Mouse (Mus musculus) olfactory bulb, adult 2 months (tissue): Measurements from ENCODE around the gene Cyb561d2.

Experiments used
- CTCF ChIP-seq: fragments of 200-500 bp; IDR thresholded peaks from 2 replicates; pipeline ENCODE4 v1.5.1; 2012; ENCODE audit warnings: low read depth, mild to moderate bottlenecking, low read length, moderate library complexity; ENCODE audit not compliant: insufficient read depth
- POLR2A ChIP-seq: fragments of 200-500 bp; IDR thresholded peaks from 2 replicates; pipeline ENCODE4 v1.6.1; 2012; ENCODE audit warnings: mild to moderate bottlenecking, low read depth, low read length, moderate library complexity; ENCODE audit not compliant: insufficient read depth

- no peak for TF ChIP-seq POLR2A
- no peak for TF ChIP-seq CTCF
Observed at GRCm38 (mm10) chr9:107510384-107511100, 31.5 kb downstream of the Cyb561d2 start.
